Mouse (Mus musculus) liver, adult 2 months (tissue): ENCODE measurements around the gene Nfe2l3.

Experiments
- CTCF ChIP-seq: fragments of 200-500 bp; IDR thresholded peaks from 2 replicates; pipeline ENCODE4 v1.5.1; 2011; ENCODE audit warnings: low read depth, low read length, control low read depth
- POLR2A ChIP-seq: fragments of 200-500 bp; IDR thresholded peaks from 2 replicates; pipeline ENCODE4 v1.6.1; 2011; ENCODE audit warnings: low read length, control low read depth; ENCODE audit not compliant: insufficient read depth; ENCODE audit errors: extremely low read depth

- no peak for TF ChIP-seq CTCF
- no peak for TF ChIP-seq POLR2A
Measured at GRCm38 (mm10) chr6:51472213-51472612, 39.7 kb downstream of the Nfe2l3 start.
